Mouse (Mus musculus): ENCODE measurements at regions not wholly inside any gene's neighbourhood (a gene's known extent, or its start where the extent isn't known, plus 50 kb on each side); places are given as distances from the start of the nearest gene placed in this dataset.
"Not testable (repeated sequence)": the region's sequence is repeated elsewhere in the genome, so short reads cannot be mapped to it uniquely, and the experiment has no call there.

- DNase-seq = no peak
These were observed 123.6 kb downstream of the Tnfrsf21 start for GRCm38 (mm10) chr17:43139916-43140315.

GRCm38 (mm10) chr17:43141740-43142139 is 125.4 kb downstream of the Tnfrsf21 start:
- no peak for DNase-seq

- DNase-seq = no peak
These were observed 124.4 kb upstream of the Adgrf1 start for GRCm38 (mm10) chr17:43145749-43146148.

DNA sequence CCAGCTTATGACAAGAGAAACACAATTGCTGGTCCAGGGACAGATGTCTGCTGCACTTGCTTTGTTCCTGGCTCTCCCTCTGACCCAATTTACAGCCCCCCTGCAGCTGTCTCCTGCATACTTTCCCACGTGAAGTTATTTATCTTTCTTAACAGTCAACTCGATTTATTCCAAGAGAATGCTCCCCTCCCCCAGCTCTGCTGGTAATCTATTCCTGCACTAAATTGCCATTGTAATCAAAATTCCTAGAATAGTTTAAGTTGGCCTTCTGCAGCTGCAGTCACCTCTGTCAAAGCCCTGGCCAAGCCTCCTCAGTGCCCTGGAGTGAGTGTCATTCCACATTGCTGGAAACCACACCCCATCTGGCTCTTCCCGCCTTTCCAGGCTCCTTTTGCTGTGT is 122.2 kb upstream of the Adgrf1 start:
- no peak for DNase-seq

DNA sequence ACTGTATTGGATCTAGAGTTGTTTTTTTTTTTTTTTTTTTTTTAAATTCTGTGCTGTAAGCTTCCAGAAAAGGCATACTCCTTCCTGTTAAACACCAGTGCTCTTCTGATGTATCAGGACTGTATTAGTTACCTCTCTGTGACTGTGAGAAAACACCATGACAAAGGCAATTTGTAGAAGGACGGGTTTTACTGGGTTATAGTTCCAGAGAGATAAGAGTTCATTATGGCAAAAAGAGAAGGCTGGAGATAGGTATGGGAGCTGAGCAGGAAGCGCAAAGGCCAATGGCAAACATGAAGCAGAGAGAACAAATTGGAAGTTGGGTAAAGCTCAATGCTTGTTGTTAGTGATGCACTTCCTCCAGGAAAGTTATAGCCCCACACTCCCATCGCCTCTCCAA is 117.5 kb upstream of the Adgrf1 start:
- no peak for DNase-seq

GRCm38 (mm10) chr17:43155271-43155670 is 114.9 kb upstream of the Adgrf1 start:
- not testable (repeated sequence) for DNase-seq

DNA sequence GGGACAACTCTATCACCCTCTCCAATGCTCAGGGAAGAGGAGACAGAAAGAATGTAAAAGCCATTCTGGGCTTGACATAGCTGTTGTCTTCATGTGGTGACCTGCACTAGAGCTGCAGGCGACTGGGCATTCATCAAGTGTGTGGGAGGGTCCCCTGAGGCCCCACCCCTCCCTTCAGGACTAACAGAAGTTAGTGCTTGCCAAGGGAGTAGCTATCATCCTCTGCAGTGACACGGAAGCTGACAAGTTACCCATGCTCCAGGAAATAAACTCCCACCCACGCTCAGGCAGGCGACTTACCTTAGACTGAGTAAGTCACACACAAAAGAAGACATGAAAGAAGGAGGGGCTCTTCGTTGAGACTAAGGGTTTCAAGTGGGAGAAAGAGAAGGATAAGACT is 114.0 kb upstream of the Adgrf1 start:
- DNase-seq = no peak

DNA sequence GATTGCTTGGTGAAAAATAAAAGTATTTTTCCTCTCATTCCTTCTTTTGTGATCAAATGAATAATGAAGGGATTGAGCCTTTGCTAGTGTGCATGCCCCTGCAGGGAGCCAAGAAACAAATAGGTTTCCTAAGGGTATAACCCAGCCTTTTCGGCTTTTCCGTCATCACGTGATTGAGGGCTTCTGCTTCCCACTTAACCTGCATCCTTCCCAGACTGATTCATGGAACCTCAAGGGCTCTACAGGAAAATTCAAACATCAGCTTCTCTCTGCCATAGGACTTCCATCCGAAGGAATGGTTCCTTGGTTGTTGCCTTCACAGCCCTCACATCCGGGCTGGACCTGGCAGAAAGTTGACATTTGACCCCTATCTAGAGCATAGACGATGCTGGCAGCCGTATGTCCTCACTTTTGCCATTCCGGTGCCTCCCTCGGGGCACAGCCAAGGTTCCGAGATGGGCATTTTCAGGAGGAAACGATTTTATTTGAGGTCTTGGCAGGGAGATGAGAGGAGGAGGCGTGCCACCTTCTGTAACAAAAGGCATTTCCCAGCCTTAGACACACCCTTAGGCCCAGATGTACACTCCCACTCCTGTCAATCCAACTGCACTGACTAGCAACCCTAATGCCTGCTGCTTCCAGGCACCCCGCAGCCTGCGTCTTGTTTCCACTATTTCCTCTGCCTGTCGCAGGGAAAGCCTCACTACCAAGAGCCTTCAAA is 112.2 kb upstream of the Adgrf1 start:
- DNase-seq = peak; percentile 24 to 54

- DNase-seq = peak in 1 of 2 experiments; percentile 69
These were observed 111.4 kb upstream of the Adgrf1 start for GRCm38 (mm10) chr17:43158741-43159140.

DNA sequence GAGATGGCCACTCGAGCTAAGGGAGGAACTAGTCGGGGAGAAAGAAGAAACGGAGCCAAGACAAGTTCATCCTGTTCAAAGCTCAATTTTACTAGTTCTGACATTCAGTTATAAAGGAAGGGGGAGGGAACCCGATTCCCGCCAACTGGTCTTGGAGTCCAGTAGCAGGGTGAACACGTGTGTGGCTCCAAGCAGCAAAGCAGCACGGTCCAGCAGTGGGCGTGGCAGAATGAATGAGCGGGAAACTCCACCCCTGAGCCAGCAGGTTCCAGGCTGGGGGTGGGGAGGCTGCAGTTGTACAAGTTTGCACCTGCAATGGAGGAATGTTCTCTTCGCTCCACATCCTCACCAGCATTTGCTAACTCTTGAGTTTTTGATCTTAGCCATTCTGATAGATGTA is 108.8 kb upstream of the Adgrf1 start:
- DNase-seq = not testable (repeated sequence)

GRCm38 (mm10) chr17:43163126-43163525 is 107.0 kb upstream of the Adgrf1 start:
- DNase-seq = no peak

DNA sequence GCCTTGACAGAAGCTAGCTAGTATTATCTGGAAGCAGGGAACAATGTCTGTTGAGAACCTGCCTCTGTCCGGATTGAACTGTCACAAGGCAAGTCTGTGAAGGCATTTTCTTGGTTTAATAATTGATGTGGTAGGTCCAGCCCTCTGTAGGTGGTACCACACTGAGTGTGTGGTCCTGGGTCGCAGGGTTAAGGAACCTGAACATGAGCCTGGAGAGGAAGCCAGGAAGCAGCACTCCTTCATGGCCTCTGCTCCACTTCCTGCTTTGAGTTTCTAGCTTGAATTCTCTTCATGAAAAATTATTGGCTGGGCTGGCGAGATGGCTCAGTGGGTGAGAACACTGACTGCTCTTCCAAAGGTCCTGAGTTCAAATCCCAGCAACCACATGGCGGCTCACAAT is 104.0 kb upstream of the Adgrf1 start:
- DNase-seq = no peak

GRCm38 (mm10) chr17:43169435-43169834 is 100.7 kb upstream of the Adgrf1 start:
- DNase-seq = no peak

DNA sequence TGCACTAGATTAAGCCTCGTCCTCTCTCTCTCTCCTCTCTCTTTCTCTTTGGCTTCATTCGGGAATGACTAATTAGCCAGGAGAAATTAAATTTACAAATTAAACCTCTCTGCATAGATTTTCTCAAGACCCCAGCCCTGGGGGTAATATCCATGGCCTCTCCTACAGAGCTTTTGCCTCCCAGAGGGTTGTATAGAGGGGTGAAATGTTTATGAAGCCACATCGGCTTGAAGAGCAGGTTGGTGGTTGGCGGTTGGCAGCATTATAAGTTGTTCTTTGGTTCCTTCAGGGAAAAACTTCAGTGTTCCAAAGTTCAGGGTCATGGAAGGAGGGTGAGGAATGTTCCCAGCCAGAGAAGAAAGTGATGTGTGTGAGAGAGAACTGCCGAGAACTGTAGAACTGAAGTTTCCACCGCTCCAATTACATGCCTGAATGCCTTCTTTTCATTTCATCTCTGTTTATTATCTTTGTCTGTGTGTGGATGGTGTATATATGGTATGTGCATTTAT is 97.4 kb upstream of the Adgrf1 start:
- no peak for DNase-seq

DNA sequence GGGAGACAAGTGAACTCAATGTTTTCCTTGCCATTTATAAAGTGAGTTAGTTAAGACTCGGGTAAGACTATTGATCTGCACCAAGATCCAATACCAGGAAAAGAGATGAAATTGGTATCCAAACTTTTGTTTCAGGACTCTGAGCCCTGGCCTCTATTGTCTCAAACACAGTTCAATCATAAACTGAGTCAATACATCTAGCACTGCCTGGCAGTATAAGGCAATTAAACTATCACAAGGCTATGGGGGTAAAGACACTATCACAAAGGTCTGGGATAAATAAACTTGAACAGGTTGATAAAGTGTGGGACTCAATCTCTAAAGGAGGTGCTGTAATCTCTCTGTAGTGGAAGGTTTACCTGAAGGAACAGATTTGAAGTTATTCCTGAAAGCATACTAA is 95.3 kb upstream of the Adgrf1 start:
- DNase-seq = no peak

GRCm38 (mm10) chr17:43177244-43177643 is 92.9 kb upstream of the Adgrf1 start:
- no peak for DNase-seq

- no peak for DNase-seq
These were observed 80.1 kb upstream of the Adgrf1 start for GRCm38 (mm10) chr17:43190016-43190415.

DNA sequence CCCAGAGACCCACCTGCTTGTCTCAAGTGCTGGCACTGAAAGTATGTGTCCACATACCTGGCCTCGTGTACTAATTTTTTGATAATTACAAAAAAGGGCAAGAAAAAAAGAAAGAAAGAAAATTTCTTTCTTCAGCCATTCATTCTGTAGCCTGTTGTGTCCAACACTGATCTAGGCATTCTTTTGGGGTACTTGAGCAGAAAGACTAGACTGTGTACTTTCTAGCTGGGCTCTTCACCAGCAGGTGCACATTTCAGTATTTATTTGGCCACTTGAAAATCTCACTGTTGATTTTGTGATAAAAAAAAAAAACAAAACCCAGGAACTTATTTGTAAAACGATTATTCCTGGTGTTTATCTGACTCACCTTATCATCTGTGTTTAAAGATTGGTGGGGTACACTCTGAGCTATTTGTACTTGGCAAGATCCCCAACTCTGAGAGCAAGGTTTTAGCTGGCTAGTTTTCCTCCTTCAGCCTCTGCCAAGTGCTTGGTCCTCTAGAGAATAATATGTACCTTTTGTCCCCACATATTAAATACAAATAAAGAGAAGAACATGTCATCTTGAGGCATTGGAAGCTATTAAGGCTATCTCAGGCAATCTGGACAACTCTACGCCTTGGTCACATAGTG is 79.2 kb upstream of the Adgrf1 start:
- peak in 1 of 2 experiments; percentile 17 for DNase-seq

DNA sequence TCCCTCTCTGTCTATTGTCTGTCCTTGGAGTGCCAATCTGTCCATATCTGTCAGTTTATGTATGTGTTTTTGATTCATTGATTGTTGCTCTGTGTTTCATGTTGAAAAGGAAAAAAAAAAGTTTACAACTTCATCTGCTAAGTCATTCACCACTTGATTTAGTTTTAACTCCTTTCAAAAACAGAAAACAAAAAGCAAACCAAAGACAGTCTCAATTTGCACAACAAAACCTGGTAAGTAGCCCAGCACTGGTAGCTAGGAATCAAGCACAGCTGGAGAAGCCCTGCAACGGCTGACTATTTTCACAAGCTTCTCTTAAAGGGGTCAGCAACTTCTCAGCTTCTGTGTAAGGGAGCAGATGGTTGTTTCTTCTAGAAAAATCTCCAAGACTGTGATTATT is 72.9 kb upstream of the Adgrf1 start:
- no peak for DNase-seq

DNA sequence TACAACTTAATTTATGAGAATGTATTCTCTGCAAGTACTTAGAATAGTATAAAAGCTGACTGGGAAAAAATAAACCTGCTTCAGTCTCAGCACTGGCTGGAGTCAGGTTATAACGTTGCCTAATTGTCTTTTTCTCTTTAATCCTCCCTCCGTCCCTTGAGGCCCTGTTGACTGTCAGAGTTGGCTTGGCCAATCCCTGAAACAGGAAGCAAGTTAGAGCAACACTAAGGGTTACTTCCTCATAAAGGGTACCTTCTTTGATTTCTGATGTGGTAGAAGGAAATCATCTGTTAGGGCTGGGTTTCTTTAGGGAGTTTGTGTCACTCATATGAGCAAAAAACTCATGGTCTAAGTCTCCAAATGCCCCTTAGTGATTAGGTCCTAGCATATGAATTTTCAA is 69.3 kb upstream of the Adgrf1 start:
- DNase-seq = no peak

DNA sequence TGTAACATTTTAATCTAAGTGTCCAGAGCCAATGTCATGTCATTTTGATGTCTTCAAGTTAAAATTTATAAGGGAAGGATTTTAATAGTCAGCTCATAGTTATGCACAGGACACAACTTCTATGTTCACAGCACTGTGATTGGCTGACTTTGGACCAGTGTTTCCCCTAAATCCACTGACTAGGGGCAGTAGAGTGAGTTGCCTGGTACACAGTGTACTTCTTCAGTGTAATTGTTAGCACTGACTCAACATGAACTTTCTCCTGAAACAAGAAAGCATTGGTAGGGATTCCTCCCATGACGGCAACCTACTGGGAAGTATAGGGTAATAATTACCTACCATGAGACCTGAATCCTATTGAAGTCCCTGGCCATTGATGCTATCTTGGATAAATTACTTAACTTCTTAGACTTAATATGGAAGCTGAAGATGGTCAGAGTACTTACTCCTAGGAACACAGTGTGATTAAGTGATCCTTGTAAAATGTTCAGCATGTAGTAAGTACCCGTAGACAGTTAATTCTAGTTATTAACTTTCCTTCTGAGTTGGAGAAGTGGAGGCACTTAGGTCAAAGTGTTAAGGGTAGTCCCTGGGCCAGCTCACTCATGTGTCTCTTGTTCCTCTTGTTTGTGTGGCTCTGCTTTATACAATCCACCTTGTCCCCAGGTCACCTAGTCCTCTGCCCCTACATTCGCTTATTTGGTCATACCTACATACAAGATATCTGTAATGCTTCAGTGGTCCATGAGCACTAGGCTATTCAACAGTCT is 63.2 kb upstream of the Adgrf1 start:
- no peak for DNase-seq

DNA sequence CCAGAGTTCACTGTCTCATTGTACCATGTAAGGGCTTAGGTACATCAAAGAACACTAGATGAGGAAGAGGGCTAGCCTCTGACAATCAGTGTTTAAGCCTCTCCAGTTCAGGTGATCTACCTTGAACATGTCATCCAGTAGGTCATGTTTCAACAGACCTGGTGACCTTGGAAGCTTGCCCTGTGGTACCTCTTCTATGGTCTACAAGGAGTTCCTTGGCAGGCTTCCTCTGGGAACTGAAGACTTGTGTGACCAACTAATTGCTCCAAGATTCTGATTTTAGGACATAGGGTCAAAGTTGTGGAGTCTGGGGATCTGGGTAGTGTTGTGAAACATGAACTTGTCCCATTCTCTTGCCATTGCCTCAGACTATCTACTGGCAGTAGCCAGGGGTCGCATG is 60.4 kb upstream of the Adgrf1 start:
- no peak for DNase-seq

DNA sequence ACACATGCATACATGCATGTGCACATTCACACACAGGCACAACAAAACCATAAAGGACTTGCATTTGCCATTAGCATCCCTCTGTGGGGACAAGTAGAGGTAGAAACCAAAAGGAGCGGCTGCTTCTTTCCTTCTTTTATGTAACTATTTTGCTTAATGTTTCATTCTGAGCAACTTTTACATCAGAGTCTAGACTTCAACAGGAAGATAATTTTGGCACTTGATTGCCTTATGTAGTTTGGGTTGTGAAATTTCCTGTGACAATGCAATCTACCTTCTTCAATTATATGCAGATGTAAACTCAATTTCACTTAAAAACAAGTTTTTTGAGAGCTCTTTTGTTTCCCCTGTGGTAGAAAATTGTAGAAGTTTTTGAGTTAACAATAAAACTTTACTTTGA is 56.1 kb upstream of the Adgrf1 start:
- no peak for DNase-seq

- no peak for DNase-seq
These were observed 50.5 kb upstream of the Adgrf1 start for GRCm38 (mm10) chr17:43219636-43220035.

Measured in lung, postnatal 4 days (tissue).